Mouse (Mus musculus): Measurements from ENCODE around the gene Bcl2a1d.
"Not testable (repeated sequence)": the region's sequence is repeated elsewhere in the genome, so short reads cannot be mapped to it uniquely, and the experiment has no call there.

Bcl2a1d gene

GRCm38 (mm10) chr9:88691307-88691706, 40.4 kb downstream of the Bcl2a1d start:
- not testable (repeated sequence) for DNase-seq

- not testable (repeated sequence) for DNase-seq
Measured at GRCm38 (mm10) chr9:88689451-88689850, 42.3 kb downstream of the Bcl2a1d start.

GRCm38 (mm10) chr9:88686719-88687118, 45.0 kb downstream of the Bcl2a1d start:
- not testable (repeated sequence) for DNase-seq

Data from thymus, postnatal 25 days (tissue).